Mouse (Mus musculus): ENCODE measurements at regions not wholly inside any gene's neighbourhood (a gene's known extent, or its start where the extent isn't known, plus 50 kb on each side); places are given as distances from the start of the nearest gene placed in this dataset.

DNA sequence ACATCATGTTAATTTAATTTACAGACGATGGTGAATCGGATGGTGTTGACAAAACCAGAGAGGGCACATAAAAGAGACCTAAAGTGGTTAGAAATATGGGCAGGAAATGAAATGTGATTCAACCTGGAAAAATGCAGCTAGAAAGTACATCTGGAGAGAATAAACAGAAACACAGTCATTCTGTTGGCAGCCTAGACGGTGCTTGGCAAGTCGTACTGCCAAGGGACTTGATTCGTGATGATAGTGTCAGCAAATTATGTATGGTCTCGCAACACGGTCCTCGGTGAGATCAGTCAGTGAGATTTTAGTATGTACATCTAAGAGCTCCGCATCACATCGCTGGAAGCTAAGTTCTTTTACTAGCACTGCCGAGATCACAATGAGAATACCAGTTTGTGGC lies 338.3 kb upstream of the Pmfbp1 start:
- no peak for TF ChIP-seq CTCF (IDR thresholded peaks at IDR 0.05; ENCODE audit: control insufficient read depth, insufficient read depth, insufficient replicate concordance, low read depth, low read length)
- no peak for TF ChIP-seq POLR2A (IDR thresholded peaks at IDR 0.05; ENCODE audit: control insufficient read depth, low read depth, low read length)
